Mouse (Mus musculus): Measurements from ENCODE around the gene Sorbs1. TPM values are rescaled to one million over a fixed set of nuclear protein-coding genes. Genes with fewer than 3 reads are reported as not detected.
A peak's percentile ranks its signal among the peaks of the same experiment; 100 is the strongest.

The Sorbs1 gene
- polyA plus RNA-seq, 1 experiment from 2014 or later = 107 TPM

DNA sequence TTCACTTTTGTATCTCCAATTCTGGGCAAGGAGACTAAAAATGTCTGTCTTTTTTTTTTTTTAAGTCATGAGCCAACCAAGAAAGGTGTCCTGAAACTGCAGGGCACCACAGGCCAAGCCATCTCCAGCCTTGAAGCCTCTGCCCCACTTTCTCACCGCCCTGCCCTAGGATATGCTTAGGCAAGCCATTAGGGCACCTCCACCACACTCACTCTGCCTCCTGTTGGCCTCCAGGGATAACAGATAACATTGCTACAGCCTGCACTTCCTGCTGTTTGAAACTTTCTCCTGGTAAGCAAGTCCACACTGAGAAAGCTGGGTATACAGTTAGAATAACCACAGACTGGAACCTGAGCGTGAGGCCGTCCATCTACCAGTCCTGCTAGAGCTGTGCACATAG is 158.5 kb downstream of the Sorbs1 start:
- Histone ChIP-seq H3K36me3 (peaks cover 9% of the 10 kb centered on the region), H3K27ac (no peak overlapping the region), H3K27me3 (replicated peaks) (no peaks in the 10 kb centered on the region), H3K4me1 (peaks cover 4% of the 10 kb centered on the region), H3K4me2 (replicated peaks) (no peak overlapping the region), H3K9me3 (no peaks in the 10 kb centered on the region), H3K9ac (no peak overlapping the region), H3K4me3 (no peak overlapping the region)
- WGBS = 88% methylated on average over 3 of the region's 3 CpGs
- ATAC-seq (ENCODE audit: low FRiP score, low read depth) = no peak

- WGBS = 90% methylated on average over 14 of the region's 14 CpGs
- H3K27me3 ChIP-seq (replicated peaks) = no peaks in the 10 kb centered on the region
- peaks cover 16% of the 10 kb centered on the region for H3K4me1 ChIP-seq
- no peak overlapping the region for H3K4me2 ChIP-seq (replicated peaks)
- H3K36me3 ChIP-seq = peaks cover 5% of the 10 kb centered on the region
- H3K27ac ChIP-seq = no peak overlapping the region
- no peak for ATAC-seq (ENCODE audit: low FRiP score, low read depth)
- no peak overlapping the region for H3K9ac ChIP-seq
- H3K9me3 ChIP-seq = no peaks in the 10 kb centered on the region
- H3K4me3 ChIP-seq = no peak overlapping the region
Measured at GRCm38 (mm10) chr19:40352006-40352405, 161.6 kb downstream of the Sorbs1 start.

- Histone ChIP-seq H3K27me3 (replicated peaks) (no peaks in the 10 kb centered on the region), H3K4me3 (no peak overlapping the region), H3K4me2 (replicated peaks) (no peak overlapping the region), H3K36me3 (peaks cover 5% of the 10 kb centered on the region), H3K9ac (no peak overlapping the region), H3K27ac (no peak overlapping the region), H3K9me3 (no peaks in the 10 kb centered on the region), H3K4me1 (peaks cover 16% of the 10 kb centered on the region)
- WGBS = 87% methylated on average over 4 of the region's 4 CpGs
- ATAC-seq (ENCODE audit: low FRiP score, low read depth) = peak; percentile 57; the same call in 1 of the 2 replicates
Measured at GRCm38 (mm10) chr19:40350835-40351234, 162.7 kb downstream of the Sorbs1 start.

- Histone ChIP-seq H3K4me3 (no peak overlapping the region), H3K27me3 (replicated peaks) (no peaks in the 10 kb centered on the region), H3K4me2 (replicated peaks) (no peak overlapping the region; the same call in 1 of the 2 replicates), H3K9ac (no peak overlapping the region), H3K27ac (0 out of 2 replicates have a peak overlapping the region, but pooled peaks have one; percentile 17), H3K4me1 (peaks cover 16% of the 10 kb centered on the region), H3K36me3 (peaks cover 5% of the 10 kb centered on the region), H3K9me3 (no peaks in the 10 kb centered on the region)
- ATAC-seq (ENCODE audit: low FRiP score, low read depth) = peak; percentile 55; the same call in 1 of the 2 replicates
- 29% methylated on average over 16 of the region's 16 CpGs for WGBS
Measured at GRCm38 (mm10) chr19:40349713-40350671, 163.6 kb downstream of the Sorbs1 start.

- 65% methylated on average over 3 of the region's 3 CpGs for WGBS
- peaks cover 5% of the 10 kb centered on the region for H3K36me3 ChIP-seq
Measured at GRCm38 (mm10) chr19:40349281-40349680, 164.3 kb downstream of the Sorbs1 start.

DNA sequence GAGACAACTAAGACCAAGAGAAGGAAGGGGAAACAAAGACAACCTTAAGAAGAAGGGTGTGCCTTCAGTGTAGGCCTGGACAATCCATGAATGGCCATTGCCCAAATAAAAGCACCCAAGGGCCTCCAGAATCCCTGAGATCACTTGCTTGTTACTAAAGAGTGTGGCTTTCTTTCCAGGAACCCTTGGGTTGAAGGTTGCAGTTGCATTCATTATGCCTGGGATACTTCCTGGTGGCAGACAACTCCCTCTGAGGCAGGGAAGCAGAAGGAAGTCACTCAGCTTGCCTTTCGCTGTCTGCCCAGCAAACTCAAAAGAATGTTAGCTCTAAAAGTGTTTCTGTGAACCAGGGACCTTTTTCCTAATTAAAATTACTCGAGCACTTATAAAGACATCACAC is 164.9 kb downstream of the Sorbs1 start:
- no peak overlapping the region for H3K27ac ChIP-seq
- H3K4me2 ChIP-seq (replicated peaks) = no peak overlapping the region
- H3K27me3 ChIP-seq (replicated peaks) = no peaks in the 10 kb centered on the region
- no peak for ATAC-seq (ENCODE audit: low FRiP score, low read depth)
- WGBS = 61% methylated on average over 2 of the region's 2 CpGs
- H3K36me3 ChIP-seq = peaks cover 8% of the 10 kb centered on the region
- H3K9me3 ChIP-seq = no peaks in the 10 kb centered on the region
- H3K9ac ChIP-seq = no peak overlapping the region
- peaks cover 16% of the 10 kb centered on the region for H3K4me1 ChIP-seq
- no peak overlapping the region for H3K4me3 ChIP-seq

More at GRCm38 (mm10) chr19:40349281-40349680, 164.3 kb downstream of the Sorbs1 start:
- H3K9ac ChIP-seq = no peak overlapping the region
- no peaks in the 10 kb centered on the region for H3K27me3 ChIP-seq (replicated peaks)
- no peak for ATAC-seq (ENCODE audit: low FRiP score, low read depth)
- H3K4me2 ChIP-seq (replicated peaks) = no peak overlapping the region
- H3K4me3 ChIP-seq = no peak overlapping the region
- H3K27ac ChIP-seq = no peak overlapping the region
- peaks cover 16% of the 10 kb centered on the region for H3K4me1 ChIP-seq
- no peaks in the 10 kb centered on the region for H3K9me3 ChIP-seq

- ATAC-seq (ENCODE audit: low FRiP score, low read depth) = no peak
- WGBS = 47% methylated on average over 7 of the region's 7 CpGs
- no peaks in the 10 kb centered on the region for H3K9me3 ChIP-seq
- H3K4me2 ChIP-seq (replicated peaks) = no peak overlapping the region
- peaks cover 8% of the 10 kb centered on the region for H3K36me3 ChIP-seq
- no peak overlapping the region for H3K4me3 ChIP-seq
- H3K27me3 ChIP-seq (replicated peaks) = no peaks in the 10 kb centered on the region
- peaks cover 16% of the 10 kb centered on the region for H3K4me1 ChIP-seq
- H3K9ac ChIP-seq = no peak overlapping the region
- H3K27ac ChIP-seq = no peak overlapping the region
Measured at GRCm38 (mm10) chr19:40348175-40348574, 165.4 kb downstream of the Sorbs1 start.

GRCm38 (mm10) chr19:40346908-40347307 is 166.7 kb downstream of the Sorbs1 start:
- no peak for ATAC-seq (ENCODE audit: low FRiP score, low read depth)
- 91% methylated on average over 3 of the region's 3 CpGs for WGBS
- H3K27ac ChIP-seq = no peak overlapping the region
- H3K9me3 ChIP-seq = no peaks in the 10 kb centered on the region
- H3K36me3 ChIP-seq = peaks cover 8% of the 10 kb centered on the region
- H3K9ac ChIP-seq = no peak overlapping the region
- peaks cover 16% of the 10 kb centered on the region for H3K4me1 ChIP-seq
- H3K4me3 ChIP-seq = no peak overlapping the region
- H3K4me2 ChIP-seq (replicated peaks) = no peak overlapping the region
- no peaks in the 10 kb centered on the region for H3K27me3 ChIP-seq (replicated peaks)

GRCm38 (mm10) chr19:40346232-40346844 is 167.2 kb downstream of the Sorbs1 start:
- H3K36me3 ChIP-seq = peaks cover 4% of the 10 kb centered on the region
- no peak overlapping the region for H3K4me3 ChIP-seq
- WGBS = 71% methylated on average over 5 of the region's 5 CpGs
- no peak overlapping the region for H3K9ac ChIP-seq
- no peaks in the 10 kb centered on the region for H3K27me3 ChIP-seq (replicated peaks)
- H3K4me2 ChIP-seq (replicated peaks) = no peak overlapping the region
- ATAC-seq (ENCODE audit: low FRiP score, low read depth) = no peak
- no peaks in the 10 kb centered on the region for H3K9me3 ChIP-seq
- H3K27ac ChIP-seq = no peak overlapping the region
- peaks cover 16% of the 10 kb centered on the region for H3K4me1 ChIP-seq

- Histone ChIP-seq H3K27me3 (replicated peaks) (no peaks in the 10 kb centered on the region), H3K9me3 (no peaks in the 10 kb centered on the region), H3K4me2 (replicated peaks) (no peak overlapping the region), H3K36me3 (peaks cover 3% of the 10 kb centered on the region; the same call in 1 of the 2 replicates), H3K4me3 (no peak overlapping the region), H3K9ac (no peak overlapping the region), H3K27ac (no peak overlapping the region), H3K4me1 (peaks cover 16% of the 10 kb centered on the region)
- 25% methylated on average over 5 of the region's 5 CpGs for WGBS
- no peak for ATAC-seq (ENCODE audit: low FRiP score, low read depth)
Measured at GRCm38 (mm10) chr19:40345684-40346083, 167.9 kb downstream of the Sorbs1 start.

DNA sequence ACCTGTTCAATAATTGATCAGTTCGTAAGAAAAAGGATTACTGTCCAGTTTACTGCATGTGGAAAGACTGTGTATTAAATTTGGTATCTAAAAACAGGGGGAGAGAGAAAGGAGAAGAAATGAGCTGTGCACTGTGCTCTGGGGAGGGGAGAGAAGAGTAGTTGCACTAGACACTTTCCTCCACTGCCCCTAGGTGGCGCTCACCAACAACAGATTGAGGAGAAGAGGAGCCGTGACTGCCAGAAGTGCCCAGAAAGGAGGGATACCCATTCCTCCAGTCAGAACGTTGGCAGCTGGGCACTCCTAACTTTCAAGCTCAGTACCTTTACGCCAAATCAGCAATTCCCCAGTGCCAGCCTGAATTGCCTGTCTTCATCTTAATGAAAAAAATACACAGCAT is 170.6 kb downstream of the Sorbs1 start:
- no peaks in the 10 kb centered on the region for H3K9me3 ChIP-seq
- WGBS = 8% methylated on average over 5 of the region's 5 CpGs
- H3K4me1 ChIP-seq = no peaks in the 10 kb centered on the region; the same call in 1 of the 2 replicates
- H3K9ac ChIP-seq = no peak overlapping the region
- peak; percentile 78 for ATAC-seq (ENCODE audit: low FRiP score, low read depth)
- H3K27ac ChIP-seq = no peak overlapping the region
- H3K4me3 ChIP-seq = no peak overlapping the region
- no peaks in the 10 kb centered on the region for H3K27me3 ChIP-seq (replicated peaks)
- no peak overlapping the region for H3K4me2 ChIP-seq (replicated peaks)
- H3K36me3 ChIP-seq = peaks cover 7% of the 10 kb centered on the region; the same call in 1 of the 2 replicates

DNA sequence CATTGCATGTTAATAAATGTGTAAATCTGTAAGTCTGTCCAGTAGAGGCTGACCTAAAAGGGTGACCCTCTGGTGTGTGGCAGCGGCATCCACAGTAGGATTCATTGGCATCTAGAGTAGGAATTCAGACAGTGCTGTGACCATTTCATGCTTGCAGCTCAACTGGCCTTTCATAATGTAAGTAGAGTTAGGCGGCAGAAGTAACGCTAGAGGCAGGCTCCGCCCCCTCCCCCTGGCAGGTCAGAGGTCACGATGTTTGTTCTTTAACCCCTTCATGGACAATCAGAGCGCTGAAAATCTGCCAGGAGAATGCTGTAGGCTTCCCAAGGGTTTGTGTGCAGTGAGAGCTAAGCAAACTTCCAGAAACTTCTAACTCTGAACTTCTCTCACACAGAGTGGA is 172.4 kb downstream of the Sorbs1 start:
- Histone ChIP-seq H3K27me3 (replicated peaks) (no peaks in the 10 kb centered on the region), H3K36me3 (peaks cover 7% of the 10 kb centered on the region; the same call in 1 of the 2 replicates), H3K9me3 (no peaks in the 10 kb centered on the region), H3K27ac (no peak overlapping the region), H3K4me1 (no peaks in the 10 kb centered on the region), H3K4me3 (no peak overlapping the region), H3K9ac (no peak overlapping the region), H3K4me2 (replicated peaks) (no peak overlapping the region)
- 14% methylated on average over 6 of the region's 6 CpGs for WGBS
- ATAC-seq (ENCODE audit: low FRiP score, low read depth) = no peak
